Mouse (Mus musculus) heart, embryonic 14.5 days (tissue): Measurements from ENCODE around the gene Ryr3. TPM values are rescaled to one million over a fixed set of nuclear protein-coding genes. Genes with fewer than 3 reads are reported as not detected.

Experiments used
- ATAC-seq: fragments of 200-750 bp; cut with Nextera tagmentation; 2 replicates; pipeline ENCODE4 v1.8.0; 2017; ENCODE audit warnings: low read depth, moderate TSS enrichment; ENCODE audit not compliant: insufficient number of reproducible peaks, insufficient read depth, low FRiP score
- H3K27ac ChIP-seq, 2 experiments: fragments of 200-500 bp in 1 of 2; fragments of 300-500 bp in 1 of 2; sonication (generic) in 1 of 2; replicated peaks in 1 of 2; 2 replicates each; pipeline ENCODE4 v1.5.1; 2012 to 2014; ENCODE audit warnings: low read depth in 2 of 2, low read length in 2 of 2, control low read depth in 1 of 2, mild to moderate bottlenecking in 1 of 2, mixed read lengths in 1 of 2; ENCODE audit not compliant: control insufficient read depth in 1 of 2, insufficient read depth in 1 of 2
- H3K27me3 ChIP-seq: fragments of 300-500 bp; sonication (generic); 2 replicates; pipeline ENCODE4 v1.6.1; 2014; ENCODE audit warnings: mild to moderate bottlenecking, low read length, control low read depth; ENCODE audit not compliant: control insufficient read depth, insufficient read depth
- H3K36me3 ChIP-seq: fragments of 300-500 bp; sonication (generic); 2 replicates; pipeline ENCODE4 v1.6.1; 2014; ENCODE audit warnings: mild to moderate bottlenecking, control low read depth, low read length, mixed read lengths; ENCODE audit not compliant: control insufficient read depth, insufficient read depth
- H3K4me1 ChIP-seq, 2 experiments: fragments of 200-500 bp in 1 of 2; fragments of 300-500 bp in 1 of 2; sonication (generic) in 1 of 2; 2 replicates each; pipeline ENCODE4 v1.6.1; 2012 to 2014; ENCODE audit warnings: low read length in 2 of 2, control low read depth in 1 of 2, mixed read lengths in 1 of 2; ENCODE audit not compliant: control insufficient read depth in 2 of 2, insufficient read depth in 2 of 2
- H3K4me2 ChIP-seq: fragments of 300-500 bp; sonication (generic); 2 replicates; pipeline ENCODE4 v1.6.1; 2014; ENCODE audit warnings: mild to moderate bottlenecking, low read length
- H3K4me3 ChIP-seq, 2 experiments: fragments of 200-500 bp in 1 of 2; fragments of 300-500 bp in 1 of 2; sonication (generic) in 1 of 2; 2 replicates each; pipeline ENCODE4 v1.5.1; 2012 to 2014; ENCODE audit warnings: low read length in 2 of 2, mild to moderate bottlenecking in 2 of 2, control low read depth in 1 of 2, low read depth in 1 of 2, moderate library complexity in 1 of 2; ENCODE audit not compliant: control insufficient read depth in 1 of 2, insufficient read depth in 1 of 2
- H3K9ac ChIP-seq: fragments of 300-500 bp; sonication (generic); 2 replicates; pipeline ENCODE4 v1.6.1; 2014; ENCODE audit warnings: mild to moderate bottlenecking, low read length
- H3K9me3 ChIP-seq: fragments of 300-500 bp; sonication (generic); 2 replicates; pipeline ENCODE4 v1.6.1; 2016; ENCODE audit warnings: low read length, control low read depth; ENCODE audit not compliant: control insufficient read depth
- WGBS: fragments of 180-500 bp; shearing (Covaris S2); extraction: QIAGEN DNeasy Blood & Tissue Kit; methylation state at CpG from one replicate; pipeline ENCODE4 v1.1.7; 2014; 5-methylcytosine and 5-hydroxymethylcytosine counted together
- polyA plus RNA-seq: library from polyadenylated mRNA; unstranded; fragments of >200 nt; fragmentation: Nextera tagmentation; extraction: Ambion mirVana; gene quantifications from 2 replicates; pipeline ENCODE4 v1.2.1, GENCODE M21; 2014

Ryr3 gene
- polyA plus RNA-seq, 1 experiment from 2014 or later = 6.6 TPM

DNA sequence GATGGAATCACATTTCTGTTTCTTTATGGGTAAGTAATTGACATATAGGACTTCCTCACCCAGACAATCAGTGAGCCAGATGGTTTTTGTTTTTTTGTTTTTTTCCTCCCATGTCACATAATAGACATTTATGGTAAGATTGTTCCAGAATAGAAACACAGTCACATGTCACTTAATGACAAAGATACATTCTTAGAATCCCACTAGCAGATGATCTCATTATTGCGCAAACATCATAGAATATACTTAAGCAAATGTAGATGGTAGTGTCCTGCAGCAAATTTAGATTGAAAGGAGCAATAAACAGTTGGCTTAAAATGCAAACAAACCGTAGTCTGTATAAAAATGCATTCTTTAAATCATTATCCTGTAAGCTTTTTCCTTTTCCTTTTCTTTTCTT, 161.3 kb downstream of the Ryr3 start:
- Histone ChIP-seq H3K9me3 (no peaks in the 10 kb centered on the region), H3K9ac (no peak overlapping the region), H3K4me2 (no peak overlapping the region), H3K36me3 (no peaks in the 10 kb centered on the region), H3K4me3 (no peak overlapping the region), H3K4me1 (no peaks in the 10 kb centered on the region), H3K27ac (no peak overlapping the region), H3K27me3 (no peaks in the 10 kb centered on the region)
- 89% methylated on average over 2 of the region's 2 CpGs for WGBS
- no peak for ATAC-seq

DNA sequence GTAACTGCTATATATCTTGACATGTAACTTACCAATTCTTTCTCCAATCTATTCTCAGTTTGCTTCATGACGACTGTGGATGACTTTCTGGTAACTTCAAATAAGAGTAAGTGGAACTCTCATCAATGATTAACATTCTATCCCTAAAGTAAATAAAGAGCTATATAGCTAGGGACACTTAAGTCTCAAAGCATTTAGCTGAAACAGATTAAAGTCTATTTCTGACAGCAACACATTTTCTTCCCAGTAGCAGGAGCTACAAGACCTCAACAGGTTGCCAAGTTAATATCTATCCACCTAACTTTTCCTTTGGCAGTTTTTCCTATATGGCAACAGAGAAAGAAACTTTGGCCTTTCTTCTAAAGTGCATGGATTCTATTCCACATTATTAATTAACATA, 167.1 kb downstream of the Ryr3 start:
- H3K27ac ChIP-seq = no peak overlapping the region
- ATAC-seq = no peak
- H3K36me3 ChIP-seq = no peaks in the 10 kb centered on the region
- no peak overlapping the region for H3K9ac ChIP-seq
- H3K4me3 ChIP-seq = no peak overlapping the region
- 76% methylated on average over 1 of the region's 1 CpGs for WGBS
- no peaks in the 10 kb centered on the region for H3K4me1 ChIP-seq
- no peaks in the 10 kb centered on the region for H3K9me3 ChIP-seq
- H3K4me2 ChIP-seq = no peak overlapping the region
- no peaks in the 10 kb centered on the region for H3K27me3 ChIP-seq

DNA sequence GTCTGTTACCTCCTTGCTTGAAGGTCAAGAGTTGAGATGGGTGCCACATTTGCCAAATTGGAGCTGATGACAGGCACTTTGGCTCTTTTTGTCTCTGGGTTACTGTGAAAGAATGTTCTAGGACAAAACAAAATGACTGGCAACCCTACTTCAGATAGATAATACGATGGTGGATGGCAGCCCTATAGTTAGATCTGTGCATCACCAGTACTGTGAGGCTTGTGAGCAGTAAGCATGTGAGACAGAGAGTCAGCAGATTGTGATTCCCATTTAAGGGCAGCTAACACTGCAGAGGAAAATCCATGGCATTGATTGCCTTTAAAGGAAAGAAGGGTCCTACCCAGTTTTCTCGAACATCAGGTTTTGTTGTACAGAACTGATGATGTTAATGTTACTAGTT, 180.3 kb downstream of the Ryr3 start:
- Histone ChIP-seq H3K4me2 (no peak overlapping the region), H3K27ac (no peak overlapping the region), H3K9me3 (no peaks in the 10 kb centered on the region), H3K36me3 (no peaks in the 10 kb centered on the region), H3K27me3 (no peaks in the 10 kb centered on the region), H3K4me1 (no peaks in the 10 kb centered on the region; a peak in 1 of 4 replicates), H3K9ac (no peak overlapping the region), H3K4me3 (no peak overlapping the region)
- no peak for ATAC-seq
- 48% methylated on average over 2 of the region's 2 CpGs for WGBS

DNA sequence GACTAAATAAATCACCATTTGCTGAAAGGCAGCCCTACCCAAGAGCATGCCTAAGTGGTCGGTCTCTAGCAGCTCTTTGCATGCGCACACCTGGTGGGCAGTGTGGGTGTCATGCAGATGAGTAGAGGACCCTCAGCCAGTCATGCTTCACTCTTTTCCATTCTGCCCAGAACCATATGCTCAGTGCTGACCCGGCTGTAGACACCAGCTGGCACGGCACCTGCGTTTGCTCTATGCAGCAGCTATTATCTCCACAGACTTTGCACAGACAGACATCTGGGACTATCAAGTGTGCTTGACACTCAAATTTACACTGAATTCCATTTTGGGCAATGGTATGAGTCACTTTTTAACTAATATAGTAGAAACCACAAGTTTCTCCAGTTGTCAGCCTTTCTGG, 186.2 kb downstream of the Ryr3 start:
- no peak for ATAC-seq
- H3K27me3 ChIP-seq = no peaks in the 10 kb centered on the region
- no peak overlapping the region for H3K4me3 ChIP-seq
- H3K9ac ChIP-seq = no peak overlapping the region
- 86% methylated on average over 5 of the region's 5 CpGs for WGBS
- H3K36me3 ChIP-seq = no peaks in the 10 kb centered on the region
- no peaks in the 10 kb centered on the region for H3K4me1 ChIP-seq
- H3K9me3 ChIP-seq = no peaks in the 10 kb centered on the region
- no peak overlapping the region for H3K4me2 ChIP-seq
- no peak overlapping the region for H3K27ac ChIP-seq

DNA sequence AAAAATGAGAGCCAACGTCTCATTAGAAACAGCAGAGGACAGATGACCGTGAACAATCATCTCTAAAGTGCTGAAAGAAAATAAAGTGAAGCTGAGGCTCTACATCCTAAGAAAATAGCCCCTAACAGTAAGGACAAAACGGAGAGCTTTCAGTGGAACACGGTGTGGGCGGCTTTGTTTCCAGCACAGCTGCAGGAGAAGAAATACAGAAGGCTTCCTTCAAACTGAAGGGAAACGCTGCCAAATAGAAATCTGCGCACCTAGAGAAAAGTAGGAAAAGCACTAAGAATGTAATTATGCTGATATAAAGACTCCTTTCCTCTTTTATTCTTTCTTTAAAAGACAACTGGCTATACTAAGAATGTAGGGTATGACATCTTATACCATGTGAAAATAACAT, 197.0 kb downstream of the Ryr3 start:
- H3K4me2 ChIP-seq = no peak overlapping the region
- peaks cover 0 to under 1% of the 10 kb centered on the region in 2 experiments; a peak in 1 of 4 replicates for H3K4me1 ChIP-seq
- 62% methylated on average over 7 of the region's 7 CpGs for WGBS
- ATAC-seq = no peak
- H3K9me3 ChIP-seq = no peaks in the 10 kb centered on the region
- no peaks in the 10 kb centered on the region for H3K36me3 ChIP-seq
- no peak overlapping the region for H3K9ac ChIP-seq
- H3K27me3 ChIP-seq = no peaks in the 10 kb centered on the region
- H3K4me3 ChIP-seq = no peak overlapping the region
- no peak overlapping the region for H3K27ac ChIP-seq

DNA sequence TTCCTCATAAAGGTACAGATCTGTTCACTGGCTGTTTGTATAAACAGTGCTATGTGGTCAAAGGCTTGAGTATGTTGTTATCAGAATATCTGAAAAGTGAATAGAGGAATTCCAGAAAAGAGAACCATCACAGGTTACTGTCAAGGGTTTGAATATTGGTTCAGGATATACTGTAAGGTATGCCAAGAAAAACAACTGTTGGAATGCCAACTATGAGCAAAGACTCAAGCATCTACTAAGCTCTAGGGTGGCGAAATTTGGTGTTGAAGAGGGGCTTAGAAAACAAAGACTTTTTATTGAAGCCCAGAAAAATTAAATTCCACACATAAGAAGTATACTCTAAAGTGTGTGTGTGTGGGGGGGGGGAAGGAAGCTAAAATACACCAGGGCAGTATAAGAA, 198.6 kb downstream of the Ryr3 start:
- no peaks in the 10 kb centered on the region for H3K4me1 ChIP-seq
- no peaks in the 10 kb centered on the region for H3K9me3 ChIP-seq
- no peak overlapping the region for H3K4me2 ChIP-seq
- 77% methylated on average over 1 of the region's 1 CpGs for WGBS
- H3K9ac ChIP-seq = no peak overlapping the region
- H3K27me3 ChIP-seq = no peaks in the 10 kb centered on the region
- no peak overlapping the region for H3K4me3 ChIP-seq
- no peaks in the 10 kb centered on the region for H3K36me3 ChIP-seq
- no peak for ATAC-seq
- H3K27ac ChIP-seq = no peak overlapping the region

DNA sequence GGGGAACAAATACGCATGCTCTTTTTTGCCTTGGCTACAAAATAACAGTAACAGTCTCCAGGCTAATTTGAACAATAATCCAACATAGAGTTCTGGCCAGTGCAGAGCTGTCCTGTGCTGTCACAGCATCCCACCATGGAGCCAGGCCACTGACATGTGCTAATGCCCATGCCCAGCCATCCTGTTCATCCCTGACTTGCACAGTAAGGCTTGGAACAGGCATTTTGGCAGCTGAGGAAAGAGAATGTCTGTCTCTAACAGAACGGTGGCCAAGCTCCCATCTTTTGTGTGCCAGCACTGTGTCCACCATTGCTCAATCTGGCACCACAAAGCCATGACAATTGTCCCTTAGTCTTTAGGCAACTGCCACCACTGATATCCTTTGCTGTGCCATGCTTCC, 200.7 kb downstream of the Ryr3 start:
- no peak overlapping the region for H3K27ac ChIP-seq
- no peak for ATAC-seq
- WGBS = 81% methylated on average over 2 of the region's 2 CpGs
- H3K4me2 ChIP-seq = no peak overlapping the region
- H3K9me3 ChIP-seq = no peaks in the 10 kb centered on the region
- no peaks in the 10 kb centered on the region for H3K27me3 ChIP-seq
- H3K36me3 ChIP-seq = no peaks in the 10 kb centered on the region
- no peak overlapping the region for H3K9ac ChIP-seq
- no peak overlapping the region for H3K4me3 ChIP-seq
- H3K4me1 ChIP-seq = no peaks in the 10 kb centered on the region

DNA sequence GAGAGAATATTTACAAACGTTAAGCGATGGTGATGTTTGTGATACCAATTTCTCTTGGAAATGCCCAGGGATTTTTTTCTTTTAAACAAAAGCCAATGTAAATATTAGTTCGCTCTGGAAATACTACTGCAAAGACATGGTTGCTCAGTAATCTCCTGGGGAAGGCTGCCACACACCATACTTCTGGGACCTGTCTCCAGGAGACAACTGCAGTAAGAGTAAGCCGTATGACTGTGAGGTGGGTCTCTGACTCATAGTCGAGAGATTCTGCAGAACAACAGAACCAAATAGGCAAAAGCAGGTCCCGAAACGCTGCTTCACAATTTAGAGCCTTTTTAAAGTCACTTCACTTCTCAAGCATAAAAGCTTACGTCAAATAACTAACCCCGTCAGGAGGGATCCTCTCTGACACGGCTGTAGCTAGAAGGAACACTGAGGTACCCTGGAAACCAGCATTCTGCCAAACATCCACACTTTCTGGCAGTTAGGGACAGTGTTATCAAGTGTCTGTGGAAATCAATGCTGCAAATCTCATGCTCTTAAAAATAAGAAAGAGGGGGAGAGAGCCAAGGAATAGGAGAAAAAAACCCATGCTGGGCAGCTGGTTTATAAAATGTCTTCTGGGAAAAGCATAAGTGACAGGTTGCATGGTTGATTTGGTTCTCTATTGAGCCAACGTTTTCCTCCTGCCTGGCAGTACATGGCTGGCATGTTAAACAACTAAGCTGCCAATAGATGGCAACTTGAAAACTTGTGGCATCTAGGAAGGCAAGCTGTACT, 207.7 kb downstream of the Ryr3 start:
- H3K27me3 ChIP-seq = no peaks in the 10 kb centered on the region
- H3K27ac ChIP-seq = no peak overlapping the region
- H3K4me2 ChIP-seq = no peak overlapping the region
- ATAC-seq = no peak
- WGBS = 70% methylated on average over 11 of the region's 11 CpGs
- H3K36me3 ChIP-seq = no peaks in the 10 kb centered on the region
- no peaks in the 10 kb centered on the region for H3K4me1 ChIP-seq
- H3K9me3 ChIP-seq = no peaks in the 10 kb centered on the region
- no peak overlapping the region for H3K4me3 ChIP-seq
- no peak overlapping the region for H3K9ac ChIP-seq
